Mouse (Mus musculus) gastrocnemius, postnatal 10 days (tissue): Measurements from ENCODE around the gene AC140267.1. TPM values are rescaled to one million over a fixed set of nuclear protein-coding genes. Genes with fewer than 3 reads are reported as not detected.

ENCODE experiments used
- DNase-seq: peaks from one replicate; pipeline ENCODE4 v3.0.0; 2021; ENCODE audit warnings: mixed read lengths
- long read RNA-seq, 2 experiments: library from polyadenylated mRNA; stranded (forward); transcript quantifications; one replicate each; pipeline ENCODE4 v2.0.0; 2021
- total RNA-seq, 2 experiments: library from RNA; stranded (reverse); gene quantifications; 2 replicates each; pipeline ENCODE4 v1.2.3; 2021

AC140267.1 gene
- 1 to 10 TPM in 1 of 2 experiments, not detected in 1; 7.5 TPM for total RNA-seq
- long read RNA-seq, experiment 1 = 0 reads
- long read RNA-seq, experiment 2 = 0 reads

DNA sequence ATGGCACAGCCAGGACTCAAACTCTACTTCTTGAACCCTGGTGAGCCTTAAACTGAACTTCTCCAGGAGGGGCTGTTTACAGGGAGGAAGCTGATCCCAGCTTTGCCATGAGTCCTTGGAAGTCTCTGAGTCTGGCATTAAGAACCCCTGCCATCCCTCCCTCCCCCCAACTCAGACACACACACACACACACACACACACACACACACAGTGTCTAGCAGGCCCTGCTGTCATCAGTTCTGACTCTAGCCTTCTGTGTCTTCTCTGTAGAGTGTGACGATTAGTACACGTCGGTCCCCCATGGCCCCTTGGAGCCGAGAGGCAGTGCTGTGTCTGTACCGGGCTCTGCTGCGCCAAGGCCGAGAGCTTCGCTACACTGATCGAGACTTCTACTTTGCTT, at the start of gene AC140267.1:
Gene AC140267.1, plus strand, starts transcription at position 301 of the 400 bp plus-strand sequence.
- DNase-seq = no peak

DNA sequence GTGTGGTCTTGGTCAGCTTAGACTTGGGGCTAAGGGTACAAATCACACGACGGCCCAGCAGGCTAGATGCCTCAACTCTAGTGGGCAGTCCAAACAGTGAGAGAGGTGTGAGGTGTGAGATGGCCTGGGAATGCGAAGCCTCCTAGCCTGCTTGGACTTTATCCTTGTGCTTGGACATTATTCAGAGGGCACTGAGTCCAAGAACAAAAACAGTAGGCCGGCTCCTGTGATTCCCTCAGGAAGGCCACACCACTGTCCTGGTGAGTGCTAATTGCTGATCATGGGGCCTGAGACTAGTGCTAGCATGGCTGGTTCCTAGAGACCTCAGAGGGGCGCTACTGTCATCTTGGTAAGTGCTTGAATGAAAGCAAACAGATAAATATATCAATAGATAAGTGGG, 46.7 kb upstream of the AC140267.1 start:
- DNase-seq = no peak

DNA sequence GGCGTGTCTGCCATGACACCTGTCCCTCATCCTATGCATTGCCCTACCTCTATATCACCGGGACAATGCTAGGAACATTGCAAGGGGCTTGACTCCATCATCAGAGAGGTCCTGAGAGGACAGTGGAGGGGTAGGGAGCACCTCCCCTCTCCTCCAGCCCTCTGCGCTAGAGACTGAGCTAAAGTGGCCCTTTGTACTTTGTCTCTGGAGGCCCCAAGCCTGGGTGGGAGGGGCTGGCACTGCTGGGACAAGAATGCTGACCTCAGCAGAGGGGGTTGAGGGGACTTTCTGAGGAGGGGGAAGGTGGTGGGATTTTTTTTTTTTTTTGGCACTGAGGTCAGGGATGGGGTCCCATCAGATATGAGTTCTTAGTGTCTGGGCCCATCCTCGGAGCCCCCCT, 45.6 kb upstream of the AC140267.1 start:
- no peak for DNase-seq

DNA sequence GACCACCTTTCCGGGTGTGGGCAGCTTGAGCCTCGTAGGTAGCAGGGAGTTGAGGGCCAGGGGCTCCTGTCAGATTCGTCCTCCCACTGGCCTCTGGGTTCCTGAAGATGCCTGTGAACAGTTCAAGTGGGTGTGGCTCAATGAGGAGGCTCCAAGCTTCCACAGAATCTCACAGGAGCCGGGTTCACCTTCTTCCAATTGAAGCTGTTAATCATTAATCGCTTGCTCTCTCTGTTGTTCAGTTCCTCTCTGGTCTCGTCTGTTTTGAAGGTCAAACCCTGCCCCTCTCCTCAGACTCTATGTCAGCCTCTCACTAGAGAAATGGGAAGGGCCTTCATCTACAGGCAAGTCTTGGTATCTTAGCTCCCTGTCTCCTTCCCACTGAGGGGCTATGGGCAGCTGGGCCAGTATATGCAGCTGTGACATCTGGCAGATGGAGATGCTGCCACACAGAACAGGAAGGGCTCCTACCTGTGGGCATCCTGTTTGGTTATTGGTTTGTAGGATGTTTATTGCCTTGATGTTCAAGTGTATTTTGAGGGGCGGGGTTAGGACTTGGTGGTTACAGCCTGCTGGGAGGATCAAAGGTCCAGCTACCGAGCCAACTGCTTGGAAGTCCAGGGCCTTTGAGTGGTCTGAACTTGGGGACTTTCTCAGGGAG, 43.9 kb upstream of the AC140267.1 start:
- no peak for DNase-seq

DNA sequence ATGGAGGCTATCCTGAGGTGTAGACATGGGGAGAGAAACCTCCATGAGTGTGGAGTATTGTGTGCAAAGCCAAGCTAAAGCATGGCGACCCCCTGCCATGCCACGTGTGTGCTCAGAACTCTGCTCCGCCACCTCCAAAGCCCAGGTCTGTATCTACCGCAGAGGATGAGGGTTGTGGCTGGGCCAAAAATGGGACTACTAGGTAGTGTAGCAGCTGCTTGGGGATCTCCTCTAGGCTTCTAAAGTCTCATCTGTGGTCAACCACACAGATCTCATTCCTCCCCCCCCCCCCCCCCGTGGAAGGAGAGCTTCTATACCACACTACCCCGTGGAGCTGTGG, 43.4 kb upstream of the AC140267.1 start:
- DNase-seq = no peak

DNA sequence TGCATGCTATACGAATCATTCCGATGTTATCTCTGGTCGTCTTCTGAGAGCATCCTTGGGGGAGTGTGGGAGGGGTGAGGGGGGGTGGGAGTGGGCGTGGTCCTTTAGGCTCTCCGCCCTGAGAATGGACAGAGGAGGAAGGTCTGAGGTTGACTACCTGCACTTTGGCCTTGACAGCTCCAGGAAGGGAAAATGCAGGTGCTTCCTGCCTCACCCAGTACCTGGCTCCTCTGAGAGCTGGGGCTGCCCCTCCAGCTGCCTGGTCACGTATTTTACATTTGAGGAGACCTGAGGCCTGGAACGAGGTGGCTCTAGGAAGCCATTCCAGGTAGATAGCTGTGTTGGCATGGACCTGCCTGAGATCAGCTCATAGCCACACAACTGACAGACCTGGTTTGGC, 42.8 kb upstream of the AC140267.1 start:
- no peak for DNase-seq

DNA sequence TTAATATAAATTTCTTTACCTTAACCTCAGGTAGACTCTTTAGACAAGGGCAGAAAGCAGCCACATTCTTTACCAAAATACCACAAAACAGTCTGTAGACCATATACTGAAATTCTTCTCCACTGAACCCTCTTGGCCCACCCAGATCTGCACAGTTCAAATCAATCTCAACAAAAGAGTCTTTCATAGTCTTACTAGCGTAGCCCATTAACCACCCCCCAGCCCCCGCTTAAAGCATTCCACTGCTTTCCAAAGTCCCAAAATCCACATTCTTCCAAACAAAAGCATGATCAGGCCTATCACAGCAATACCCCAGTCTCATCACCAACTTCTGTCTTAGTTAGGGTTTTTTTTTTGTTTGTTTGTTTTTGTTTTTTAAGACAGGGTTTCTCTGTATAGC, 36.1 kb upstream of the AC140267.1 start:
- no peak for DNase-seq

DNA sequence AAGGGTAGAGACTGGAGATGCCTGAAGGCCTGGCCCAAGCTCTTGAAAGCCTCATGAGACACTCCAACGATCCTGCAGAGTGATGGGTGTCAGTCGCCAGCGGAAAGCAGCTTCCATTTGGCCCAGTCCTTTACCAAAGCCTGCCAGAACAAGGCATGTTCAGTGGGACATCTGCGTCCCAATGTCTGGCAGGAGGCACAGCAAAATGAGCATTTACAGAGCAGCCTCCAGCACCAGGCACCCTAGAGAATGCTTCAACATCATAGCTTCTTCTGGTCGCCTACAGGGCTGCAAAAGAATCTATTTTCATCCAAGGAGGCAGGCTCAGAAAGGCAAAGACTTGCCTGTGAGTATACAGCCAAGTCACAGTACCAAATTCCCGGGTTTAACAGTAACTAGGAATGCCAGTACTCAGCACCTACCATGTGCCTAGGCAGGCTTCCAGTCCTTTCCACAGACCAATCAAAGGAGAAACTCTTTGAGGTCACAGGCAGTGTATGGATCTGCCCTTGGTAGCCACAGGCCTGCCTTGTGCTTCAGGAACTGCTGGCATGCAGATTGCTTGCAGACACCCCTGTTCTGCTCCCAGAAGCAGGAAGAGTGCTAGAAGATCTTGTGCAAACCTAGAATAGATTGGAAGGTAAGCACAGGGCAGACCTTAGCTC, 33.4 kb upstream of the AC140267.1 start:
- no peak for DNase-seq

DNA sequence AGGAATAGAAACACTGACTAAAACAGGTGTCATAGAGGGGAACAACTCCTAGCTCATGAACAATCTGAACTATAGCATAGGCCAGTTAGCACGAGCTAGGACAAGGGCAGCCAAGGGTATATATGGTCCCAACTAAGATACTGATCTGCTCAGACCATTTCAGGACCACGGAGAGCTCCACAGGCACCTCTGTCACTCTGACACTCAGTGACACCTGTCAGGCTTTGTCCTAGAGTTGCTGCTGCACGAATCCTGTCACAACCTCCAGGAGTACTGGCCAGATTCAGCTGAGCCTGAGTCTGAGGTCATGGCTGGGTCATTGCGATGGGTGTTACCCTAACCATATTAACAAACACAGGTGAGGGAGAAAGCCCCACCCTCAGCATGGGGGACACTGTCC, 32.2 kb upstream of the AC140267.1 start:
- no peak for DNase-seq

DNA sequence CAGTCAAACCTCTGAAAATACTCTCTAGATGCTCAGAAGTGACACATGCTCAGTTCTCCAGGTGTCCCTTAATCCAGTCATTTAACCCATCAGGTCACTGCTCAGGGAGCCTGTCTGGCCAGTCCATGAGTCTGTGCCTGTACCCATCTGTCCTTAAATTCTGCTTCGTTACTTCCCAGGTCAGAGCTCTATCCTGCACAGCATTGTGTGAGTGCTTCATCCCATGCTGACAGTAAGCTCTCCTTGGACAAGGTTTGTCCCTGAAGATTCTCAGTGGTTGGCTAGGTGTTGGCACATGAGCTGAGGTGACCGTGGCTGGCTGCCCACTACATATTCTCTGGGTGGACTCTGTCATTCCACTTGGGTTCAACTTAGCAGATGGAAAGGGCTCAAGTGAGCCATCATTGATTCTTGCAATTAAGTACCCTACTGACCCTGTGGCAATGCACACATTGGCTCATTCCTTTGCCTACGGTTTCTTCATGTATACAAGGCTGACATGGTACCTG, 29.5 kb upstream of the AC140267.1 start:
- no peak for DNase-seq

DNA sequence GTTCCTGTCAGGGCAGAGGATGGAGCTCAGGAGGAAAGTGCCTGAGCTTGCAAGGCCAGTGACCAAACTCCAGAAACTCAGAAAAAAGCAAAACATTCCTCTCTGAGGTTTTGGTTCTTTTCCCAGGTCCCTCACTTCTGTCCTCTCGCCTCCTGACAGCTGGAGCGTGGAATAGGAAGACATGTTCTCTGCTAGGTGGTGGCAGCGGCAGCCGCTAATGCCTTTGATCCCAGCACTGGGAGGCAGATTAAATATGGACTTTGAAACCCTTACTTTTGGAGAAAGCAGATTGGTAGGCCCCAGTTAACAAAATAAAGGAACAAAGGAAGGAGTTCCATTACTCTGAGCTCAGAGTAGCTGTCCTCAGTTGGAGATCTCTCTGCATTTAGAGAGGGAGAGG, 27.2 kb upstream of the AC140267.1 start:
- no peak for DNase-seq

DNA sequence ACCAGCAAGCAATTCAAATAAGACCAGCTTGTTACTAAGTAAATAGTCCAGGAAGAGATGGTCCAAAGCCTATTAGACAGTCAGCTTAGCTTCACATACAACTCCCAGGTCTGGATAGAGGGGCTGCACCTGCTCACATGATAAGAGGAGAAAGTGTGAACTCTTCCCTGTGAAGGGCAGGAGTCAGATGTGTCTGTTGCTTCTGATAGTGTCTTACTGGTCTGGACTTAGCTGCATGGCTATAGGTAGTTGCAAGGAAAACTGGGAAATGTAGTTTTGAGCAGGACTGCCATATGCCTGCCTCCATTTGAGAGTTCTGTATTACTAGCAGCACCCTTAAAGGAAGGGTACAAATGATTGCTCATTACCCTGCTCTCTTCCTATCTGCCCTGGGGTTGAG, 21.9 kb upstream of the AC140267.1 start:
- DNase-seq = no peak

DNA sequence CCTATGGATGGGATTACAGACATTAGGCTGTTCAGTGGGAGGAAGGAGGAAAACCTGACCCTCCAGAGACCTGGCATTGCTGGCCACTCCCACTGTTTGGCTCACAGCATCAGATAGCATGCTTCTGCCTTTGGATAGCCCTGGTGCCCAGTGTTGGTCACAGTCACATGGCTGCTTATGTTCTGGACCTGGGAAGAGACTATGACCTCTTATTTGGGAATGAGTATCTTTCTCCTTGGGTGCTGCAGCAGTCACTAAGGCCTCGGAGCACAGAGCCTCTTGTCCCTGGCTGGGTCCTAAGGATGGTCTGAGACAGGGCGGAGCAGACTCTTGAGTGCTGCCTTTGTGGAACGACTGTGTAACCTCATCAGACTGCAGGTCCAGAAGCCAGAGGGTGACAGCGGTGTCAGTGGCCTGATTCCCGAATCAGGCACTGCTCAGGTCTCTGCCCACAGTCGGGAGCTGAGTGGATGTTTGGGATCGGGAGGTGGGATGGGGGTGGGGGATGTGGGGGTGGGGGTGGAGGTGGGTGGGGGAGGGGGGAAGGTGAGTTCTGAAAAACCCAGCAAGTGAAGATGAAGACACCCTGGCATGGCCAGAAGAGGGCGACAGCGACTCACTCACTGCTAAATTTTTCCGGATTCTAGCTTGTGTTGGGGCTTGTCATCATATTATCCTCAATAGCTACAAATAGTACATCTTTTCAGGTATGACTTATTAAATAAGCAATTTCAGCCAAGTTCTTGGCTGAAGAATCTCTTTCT, 19.7 kb upstream of the AC140267.1 start:
- DNase-seq = no peak

DNA sequence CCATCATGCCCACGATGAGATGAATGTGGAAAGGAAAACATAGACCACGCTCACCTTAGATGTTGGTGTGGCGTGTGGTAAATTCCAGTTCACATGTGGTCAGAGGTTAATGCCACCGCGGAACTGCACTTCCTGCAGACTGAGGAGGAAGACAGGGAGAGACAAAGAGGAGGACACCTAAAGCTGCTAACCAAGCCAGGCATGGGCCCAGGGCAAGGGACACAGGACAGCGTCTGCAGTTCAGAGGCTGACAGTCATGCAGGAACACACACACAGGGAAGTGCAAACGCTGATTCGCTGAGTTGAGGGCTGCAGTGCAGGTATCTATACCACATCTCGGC, 19.2 kb upstream of the AC140267.1 start:
- DNase-seq = no peak

DNA sequence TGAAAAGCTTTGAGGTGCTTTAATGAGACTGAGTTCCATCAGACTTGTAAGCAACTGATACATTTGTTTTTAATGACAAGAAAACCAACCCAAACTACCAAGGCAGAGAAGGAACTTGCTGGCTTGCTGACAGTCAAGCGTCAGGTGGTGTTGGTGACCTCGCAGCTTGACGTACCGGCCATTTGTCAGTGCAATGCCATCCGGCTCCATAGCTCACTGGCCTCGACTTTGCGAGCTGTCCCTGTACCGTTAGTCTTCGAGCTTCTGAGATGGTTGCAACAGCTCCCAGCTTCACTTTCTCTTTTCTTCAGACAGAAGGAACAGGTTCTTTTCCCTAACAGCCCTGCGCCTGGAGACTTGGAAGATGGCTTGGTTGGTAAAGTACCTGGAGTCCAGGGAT, 18.2 kb upstream of the AC140267.1 start:
- DNase-seq = no peak

DNA sequence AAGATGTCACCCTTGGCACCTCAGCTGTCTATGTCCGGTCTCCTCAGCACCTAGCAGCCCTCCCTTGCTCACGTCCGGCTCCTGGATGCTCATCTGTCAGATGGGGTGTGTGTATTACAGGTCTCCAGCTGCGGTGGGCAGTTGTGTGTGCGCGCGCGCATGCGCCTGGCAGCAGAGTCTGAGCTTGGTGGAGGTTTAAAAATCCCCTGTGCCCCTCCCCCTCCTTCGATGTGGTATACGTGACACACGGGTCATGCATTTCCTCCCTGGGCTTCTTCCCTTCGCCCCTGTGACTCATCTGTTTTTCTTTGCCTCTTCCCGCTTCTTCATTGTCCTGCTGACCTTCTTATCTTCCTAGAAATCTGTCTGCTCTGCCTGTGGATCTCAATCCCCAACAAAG, 16.4 kb upstream of the AC140267.1 start:
- DNase-seq = no peak

DNA sequence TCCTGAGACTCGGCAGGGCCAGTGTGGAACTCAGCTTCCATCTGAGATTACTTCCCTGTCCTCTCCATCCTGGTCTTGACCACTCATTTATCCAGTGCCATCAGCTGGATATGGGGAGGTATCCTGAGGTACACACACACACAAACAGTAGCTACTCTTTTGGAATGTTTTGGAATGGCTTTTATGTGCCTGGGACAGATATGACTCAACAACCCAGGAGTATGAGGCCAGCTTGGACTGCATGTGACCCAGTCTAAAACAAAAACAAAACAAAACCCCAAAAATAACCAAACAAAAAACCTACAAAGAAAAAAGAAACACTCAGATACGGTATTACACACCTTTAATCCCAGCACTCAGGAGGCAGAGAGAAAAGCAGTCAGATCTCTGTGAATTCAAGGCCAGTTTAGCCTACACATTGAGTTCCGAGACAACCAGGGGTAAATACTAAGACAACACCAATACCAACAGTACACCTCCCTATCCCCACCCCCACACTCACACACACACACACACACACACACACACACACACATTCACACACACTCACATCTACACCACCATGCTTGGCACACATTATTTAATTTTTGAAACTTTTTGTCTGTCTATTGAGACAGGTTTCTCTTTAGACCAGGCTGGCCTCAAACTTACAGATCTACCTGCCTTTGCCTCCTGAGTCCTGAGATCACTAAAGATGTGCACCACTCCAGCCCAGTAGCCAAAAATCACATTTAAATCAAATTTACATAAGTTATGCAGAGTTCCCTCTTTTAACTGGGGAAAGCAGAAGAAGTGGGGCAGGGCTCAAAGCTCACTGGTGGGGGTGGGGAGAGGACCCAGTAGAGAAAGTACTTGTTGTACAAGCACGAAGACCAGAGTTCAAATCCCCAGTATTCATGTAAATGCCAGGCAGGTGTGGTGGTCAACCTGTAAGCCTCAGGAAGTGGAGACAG, 15.7 kb upstream of the AC140267.1 start:
- DNase-seq = no peak

DNA sequence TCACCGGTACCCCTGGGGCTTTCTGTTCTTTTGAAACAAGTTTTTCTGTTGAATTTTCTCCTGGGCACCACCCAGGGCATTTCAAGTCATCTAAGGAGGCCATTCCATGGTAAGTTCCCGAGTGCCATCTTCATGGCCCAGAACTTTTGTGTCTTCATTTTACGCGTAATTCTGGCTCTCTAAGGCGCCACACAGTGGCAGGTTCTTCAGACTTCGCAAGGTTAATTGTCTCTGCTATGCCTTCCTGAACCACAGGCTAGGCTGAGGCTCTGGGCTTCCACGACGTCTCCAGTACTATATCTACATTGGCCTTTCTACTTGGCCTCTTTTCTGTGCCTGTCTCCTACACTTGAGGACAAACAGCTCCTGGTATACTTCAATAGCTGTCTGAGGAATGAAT, 14.6 kb upstream of the AC140267.1 start:
- no peak for DNase-seq

DNA sequence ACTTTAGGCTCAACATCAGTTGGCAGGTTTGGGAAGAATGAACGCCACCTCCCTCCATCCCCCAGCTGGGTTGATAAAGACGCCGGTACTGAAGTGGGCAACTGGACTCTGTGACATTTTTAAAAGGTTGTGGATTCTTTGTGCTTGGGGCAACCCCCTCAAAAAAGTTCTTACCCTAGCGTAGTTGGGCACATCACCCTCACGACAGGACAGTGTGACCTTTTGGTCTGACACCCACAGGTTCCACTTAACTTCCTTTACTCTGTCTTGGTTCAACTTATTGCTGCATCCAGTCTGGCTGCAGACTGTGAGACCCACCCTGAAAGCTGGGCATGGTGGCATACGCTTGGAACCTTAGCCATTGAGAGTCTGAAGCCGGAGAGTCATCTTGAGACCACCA, 11.9 kb upstream of the AC140267.1 start:
- DNase-seq = no peak

DNA sequence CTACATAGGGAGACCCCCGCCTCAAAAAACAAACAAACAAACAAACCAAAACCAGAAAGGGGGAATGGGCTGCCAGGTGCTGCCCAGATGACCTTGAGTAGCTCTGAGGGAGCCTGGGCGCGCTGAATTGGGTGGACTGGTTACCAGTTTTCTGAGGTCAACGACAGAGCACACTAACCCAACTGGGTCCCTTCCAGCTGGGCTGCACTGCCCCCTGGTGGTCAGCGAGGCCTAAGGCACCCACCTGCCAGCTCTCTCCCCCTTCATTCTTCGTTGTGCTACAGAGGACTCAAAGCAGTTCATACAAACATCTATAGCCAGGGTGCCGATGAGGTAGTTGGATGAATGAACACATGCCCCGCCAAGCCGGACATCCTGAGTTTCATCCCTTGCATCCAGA, 10.4 kb upstream of the AC140267.1 start:
- peak; percentile 89 for DNase-seq

DNA sequence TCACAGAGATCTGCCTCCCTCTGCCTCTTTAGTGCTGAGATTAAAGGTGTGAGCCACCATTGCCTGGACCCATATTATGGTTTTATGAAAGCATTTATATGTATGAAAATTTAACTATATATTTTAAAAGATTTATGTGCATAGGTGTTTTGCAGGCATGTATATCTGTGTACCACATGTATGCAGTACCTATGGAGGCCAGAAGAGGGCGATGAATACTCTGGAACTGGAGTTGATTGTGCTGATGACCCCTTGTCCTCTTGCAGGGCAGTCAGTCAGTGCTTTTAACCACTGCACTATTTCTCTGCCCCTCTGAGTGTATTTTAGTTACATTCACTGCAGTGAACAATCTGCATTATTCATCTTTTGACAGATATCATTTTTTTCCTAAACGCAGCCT, 9.8 kb upstream of the AC140267.1 start:
- peak; percentile 56 for DNase-seq

DNA sequence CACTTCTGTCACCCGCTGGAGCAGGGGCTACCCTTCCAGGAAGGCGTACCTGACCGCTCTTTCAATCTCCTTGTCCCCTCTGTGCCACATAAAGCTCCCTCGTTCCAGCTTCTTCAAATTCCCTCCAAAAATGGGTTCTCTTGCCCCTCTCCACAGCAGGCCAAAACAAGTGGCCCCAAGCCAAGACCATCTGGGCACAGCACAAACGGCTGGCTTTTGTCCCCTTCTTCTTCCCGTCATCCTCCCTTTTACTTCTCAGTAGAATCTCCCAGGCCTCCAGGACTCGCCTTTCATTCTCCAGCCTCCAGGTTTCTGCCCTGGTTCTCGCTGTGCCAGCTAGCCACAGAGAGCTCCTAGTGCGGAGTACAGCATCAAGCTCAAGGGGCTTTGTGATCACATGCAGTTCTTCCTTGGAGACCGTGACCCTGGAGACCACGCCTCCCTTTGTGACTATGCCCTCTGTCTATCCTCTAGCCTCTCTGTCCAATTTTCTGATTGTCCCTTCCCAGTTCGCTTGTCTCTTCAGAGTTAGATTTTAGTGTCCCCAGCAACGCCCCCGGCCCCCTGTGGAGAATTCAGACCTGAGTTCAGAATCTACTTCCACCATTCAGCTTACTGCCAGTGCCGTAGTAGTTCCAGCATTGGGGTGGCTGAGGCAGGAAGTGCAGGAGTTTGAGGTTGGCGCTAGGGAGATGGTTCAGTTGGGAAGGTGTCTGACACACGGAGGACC, 7.4 kb upstream of the AC140267.1 start:
- DNase-seq = no peak
